Mouse (Mus musculus) heart, postnatal 0 days (tissue): ENCODE measurements around the gene Myof.

Experiments
- CTCF ChIP-seq: IDR thresholded peaks from 2 replicates; pipeline ENCODE4 v1.5.1; 2016; ENCODE audit warnings: antibody characterized with exemption, control low read depth, low read depth
- EP300 ChIP-seq: IDR thresholded peaks from 2 replicates; pipeline ENCODE4 v1.6.1; 2016; ENCODE audit warnings: antibody characterized with exemption, low read depth

GRCm38 (mm10) chr19:38042261-38042722 is 1.1 kb downstream of the Myof start:
- TF ChIP-seq CTCF = no peak
- no peak for TF ChIP-seq EP300
